Mouse (Mus musculus): ENCODE results near the gene Cdk14. TPM values are rescaled to one million over a fixed set of nuclear protein-coding genes. Genes with fewer than 3 reads are reported as not detected.

Cdk14 gene
- total and polyA plus RNA-seq, 2 experiments from 2014 or later = 34.8 to 54.0 TPM

DNA sequence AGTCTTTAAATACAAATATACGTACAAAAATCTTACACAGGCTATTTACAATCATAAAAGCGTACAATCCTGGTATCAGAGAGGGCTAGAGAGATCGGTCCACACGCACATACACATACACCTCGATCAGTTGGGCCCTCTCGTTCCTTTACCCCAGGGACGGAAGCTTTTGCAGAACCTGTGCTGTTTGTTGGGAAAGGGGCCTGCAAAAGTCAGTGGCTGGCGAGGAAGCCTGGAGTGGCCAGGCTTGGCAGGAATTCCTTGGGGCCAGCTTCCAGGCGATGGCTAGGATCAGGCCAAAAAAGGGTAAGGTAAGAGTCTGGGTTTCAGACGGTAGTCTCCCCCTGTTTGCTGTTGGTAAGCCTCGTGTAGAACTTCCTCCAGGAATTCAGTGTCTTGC, 664.8 kb downstream of the Cdk14 start:
- H3K36me3 ChIP-seq (ENCODE audit: insufficient read depth) = no peaks in the 10 kb centered on the region
- H3K9ac ChIP-seq = peak overlapping the region; percentile 66

DNA sequence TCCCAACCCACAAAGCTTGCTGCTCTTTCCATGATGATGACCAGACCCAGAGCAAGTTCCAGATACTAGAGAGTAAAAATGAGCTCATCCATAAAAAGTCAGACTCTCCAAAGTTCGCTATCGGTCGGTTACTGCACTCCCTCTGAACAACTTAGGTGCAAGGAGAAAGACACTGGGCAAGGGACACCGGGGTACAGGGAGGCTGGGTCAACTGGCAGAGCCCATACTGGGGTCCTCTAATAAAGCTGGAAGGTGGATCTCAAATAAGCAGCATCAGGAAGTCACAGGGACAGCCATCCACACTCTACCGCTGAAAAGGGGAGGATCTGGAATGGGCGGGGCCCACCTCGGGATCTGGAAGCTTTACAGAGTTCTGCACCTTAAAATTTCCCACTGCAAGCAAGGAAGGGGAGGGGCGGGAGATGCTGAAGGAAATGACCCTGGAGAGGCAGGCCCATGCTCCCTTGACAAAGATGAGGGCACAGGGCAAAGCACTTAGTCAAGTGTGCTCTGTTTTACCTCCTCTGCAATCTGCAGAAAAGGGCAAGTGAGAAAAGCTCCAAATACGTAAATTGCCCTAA, 665.3 kb downstream of the Cdk14 start:
- Histone ChIP-seq H3K9me3 (ENCODE audit: low read length) (no peaks in the 10 kb centered on the region), H3K4me2 (ENCODE audit: low read depth) (peak overlapping the region; percentile 99), H3K9ac (peak overlapping the region; percentile 66), H3K27ac (ENCODE audit: low read depth, low read length) (no peak overlapping the region), H3K36me3 (ENCODE audit: insufficient read depth) (no peaks in the 10 kb centered on the region), H3K27me3 (ENCODE audit: insufficient read depth, low read length) (no peaks in the 10 kb centered on the region), H3K4me3 (ENCODE audit: low read depth, low read length) (peak overlapping the region; percentile 83), H3K4me1 (ENCODE audit: insufficient read depth) (peaks cover 7% of the 10 kb centered on the region; the same call in 1 of the 2 replicates)
- 26% methylated on average over 9 of the region's 9 CpGs for WGBS
- TF ChIP-seq CTCF (IDR thresholded peaks at IDR 0.05; ENCODE audit: low read depth) = no peak
- DNase-seq (no peak), ATAC-seq (no peak)

More for the DNA sequence above, 664.8 kb downstream of the Cdk14 start:
- ATAC-seq = no peak
- Histone ChIP-seq H3K27me3 (ENCODE audit: insufficient read depth, low read length) (no peaks in the 10 kb centered on the region), H3K4me1 (ENCODE audit: insufficient read depth) (peaks cover 7% of the 10 kb centered on the region; the same call in 1 of the 2 replicates), H3K4me2 (ENCODE audit: low read depth) (peak overlapping the region; percentile 99), H3K4me3 (ENCODE audit: low read depth, low read length) (peak overlapping the region; percentile 83), H3K27ac (ENCODE audit: low read depth, low read length) (no peak overlapping the region), H3K9me3 (ENCODE audit: low read length) (no peaks in the 10 kb centered on the region)
- 27% methylated on average over 11 of the region's 11 CpGs for WGBS
- DNase-seq = no peak
- no peak for TF ChIP-seq CTCF (IDR thresholded peaks at IDR 0.05; ENCODE audit: low read depth)

Small RNA genes lying within 50 kb of the gene (microRNA-seq; reads per million reads assigned to microRNA genes)
- gene Gm25037 = 0 reads per million in 2 experiments
- gene Gm44483 = 0 reads per million in 2 experiments

Other genes starting within 250 kb of the Cdk14 start
- not detected in 2 replicates for gene 1700015F17Rik, start 58.8 kb upstream of the Cdk14 start, total RNA-seq (2014; rRNA removed)
- 0.23 and 0.45 TPM in 2 replicates for gene 1700015F17Rik, start 58.8 kb upstream of the Cdk14 start, polyA plus RNA-seq (2015; fragmentation: Nextera tagmentation; extraction: Ambion mirVana)
- 17.8 and 22.5 TPM in 2 replicates for gene Cldn12, start 94.6 kb upstream of the Cdk14 start, total RNA-seq (2014; rRNA removed)
- 10.1 and 13.0 TPM in 2 replicates for gene Cldn12, start 94.6 kb upstream of the Cdk14 start, polyA plus RNA-seq (2015; fragmentation: Nextera tagmentation; extraction: Ambion mirVana)
- 26.3 and 27.9 TPM in 2 replicates for gene Gtpbp10, start 139.2 kb upstream of the Cdk14 start, total RNA-seq (2014; rRNA removed)
- 10.7 and 12.7 TPM in 2 replicates for gene Gtpbp10, start 139.2 kb upstream of the Cdk14 start, polyA plus RNA-seq (2015; fragmentation: Nextera tagmentation; extraction: Ambion mirVana)
- gene Gm8773, start 153.5 kb upstream of the Cdk14 start, total RNA-seq (2014; rRNA removed) = 9.9 and 11.1 TPM in 2 replicates
- gene Gm8773, start 153.5 kb upstream of the Cdk14 start, polyA plus RNA-seq (2015; fragmentation: Nextera tagmentation; extraction: Ambion mirVana) = 16.3 and 16.5 TPM in 2 replicates
- 9.2 and 11.6 TPM in 2 replicates for gene Cfap69, start 243.9 kb upstream of the Cdk14 start, total RNA-seq (2014; rRNA removed)
- 4.1 and 6.7 TPM in 2 replicates for gene Cfap69, start 243.9 kb upstream of the Cdk14 start, polyA plus RNA-seq (2015; fragmentation: Nextera tagmentation; extraction: Ambion mirVana)